Mouse (Mus musculus) ovary, postnatal 36 days (tissue): Measurements from ENCODE around the gene Calm1.
"Not testable (repeated sequence)": the region's sequence is repeated elsewhere in the genome, so short reads cannot be mapped to it uniquely, and the experiment has no call there.

Experiments used
- DNase-seq: peaks from one replicate; pipeline ENCODE4 v3.0.0; 2022; ENCODE audit warnings: low spot score, mixed read lengths

Calm1 gene

GRCm38 (mm10) chr12:100198967-100199660 lies at the start of gene Calm1:
Gene Calm1, plus strand, starts transcription at chr12:100199435.
- DNase-seq, result peak; percentile 96

GRCm38 (mm10) chr12:100152466-100152865 lies 46.8 kb upstream of the Calm1 start:
- no peak for DNase-seq

GRCm38 (mm10) chr12:100159261-100159975 lies 39.8 kb upstream of the Calm1 start, which contains the start of gene Nrde2:
Gene Nrde2, minus strand, starts transcription at chr12:100159653.
- DNase-seq, result peak; percentile 83

GRCm38 (mm10) chr12:100164991-100165500 lies 34.2 kb upstream of the Calm1 start:
- DNase-seq, result no peak

- peak; percentile 17 for DNase-seq
Observed at GRCm38 (mm10) chr12:100166177-100166576, 33.1 kb upstream of the Calm1 start.

- no peak for DNase-seq
Observed at GRCm38 (mm10) chr12:100166939-100167338, 32.3 kb upstream of the Calm1 start.

- no peak for DNase-seq
Observed at GRCm38 (mm10) chr12:100167502-100167901, 31.7 kb upstream of the Calm1 start.

- peak; percentile 34 for DNase-seq
Observed at GRCm38 (mm10) chr12:100167931-100168871, 31.0 kb upstream of the Calm1 start.

GRCm38 (mm10) chr12:100172481-100172880 lies 26.8 kb upstream of the Calm1 start:
- no peak for DNase-seq

GRCm38 (mm10) chr12:100176469-100177056 lies 22.7 kb upstream of the Calm1 start:
- no peak for DNase-seq

- DNase-seq, result no peak
Observed at GRCm38 (mm10) chr12:100178898-100179440, 20.3 kb upstream of the Calm1 start.

GRCm38 (mm10) chr12:100180802-100181201 lies 18.4 kb upstream of the Calm1 start:
- DNase-seq, result no peak

- DNase-seq, result no peak
Observed at GRCm38 (mm10) chr12:100182676-100183075, 16.6 kb upstream of the Calm1 start.

GRCm38 (mm10) chr12:100183970-100184369 lies 15.3 kb upstream of the Calm1 start:
- no peak for DNase-seq

GRCm38 (mm10) chr12:100184976-100185375 lies 14.3 kb upstream of the Calm1 start:
- not testable (repeated sequence) for DNase-seq

GRCm38 (mm10) chr12:100185897-100186296 lies 13.3 kb upstream of the Calm1 start:
- no peak for DNase-seq

GRCm38 (mm10) chr12:100186376-100186775 lies 12.9 kb upstream of the Calm1 start:
- DNase-seq, result no peak

- DNase-seq, result peak; percentile 99
Observed at GRCm38 (mm10) chr12:100187013-100187755, 12.1 kb upstream of the Calm1 start.

GRCm38 (mm10) chr12:100187756-100188430 lies 11.3 kb upstream of the Calm1 start:
- no peak for DNase-seq

GRCm38 (mm10) chr12:100190802-100191201 lies 8.4 kb upstream of the Calm1 start:
- DNase-seq, result no peak
